Mouse (Mus musculus): ENCODE measurements at regions not wholly inside any gene's neighbourhood (a gene's known extent, or its start where the extent isn't known, plus 50 kb on each side); places are given as distances from the start of the nearest gene placed in this dataset.

DNA sequence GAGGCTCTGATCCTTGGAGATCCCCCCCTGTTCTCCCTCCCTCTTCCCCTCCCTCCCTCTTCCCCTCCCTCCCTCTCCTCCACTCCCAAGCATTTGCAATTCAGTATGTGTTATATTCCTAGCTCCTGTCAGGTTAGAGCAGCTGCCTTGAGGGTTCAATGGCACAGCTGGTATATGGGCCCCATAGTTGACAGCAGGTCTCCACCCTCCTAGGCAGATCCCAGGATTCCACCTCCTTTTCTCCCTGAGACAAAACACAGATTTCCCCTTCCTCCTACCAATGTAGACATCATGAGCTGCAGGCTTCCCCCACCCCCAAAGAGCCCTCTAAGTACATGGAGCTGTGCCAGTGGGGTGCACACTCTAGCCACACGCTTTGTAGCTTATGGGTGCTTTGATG, 137.8 kb downstream of the Unc5cl start:
- ATAC-seq, result no peak
- Histone ChIP-seq H3K9me3 (ENCODE audit: control insufficient read depth, low read length) (no peaks in the 10 kb centered on the region), H3K4me3 (ENCODE audit: low read length) (no peak overlapping the region), H3K4me2 (ENCODE audit: low read depth, low read length) (no peak overlapping the region), H3K27me3 (replicated peaks; ENCODE audit: control insufficient read depth, insufficient read depth, low read length) (no peaks in the 10 kb centered on the region), H3K27ac (ENCODE audit: low read length) (no peak overlapping the region), H3K9ac (ENCODE audit: low read depth, low read length) (no peak overlapping the region), H3K36me3 (ENCODE audit: control insufficient read depth, insufficient read depth, low read length) (no peaks in the 10 kb centered on the region), H3K4me1 (ENCODE audit: control insufficient read depth, insufficient read depth, low read length) (no peaks in the 10 kb centered on the region)
- 69% methylated on average over 1 of the region's 1 CpGs for WGBS

DNA sequence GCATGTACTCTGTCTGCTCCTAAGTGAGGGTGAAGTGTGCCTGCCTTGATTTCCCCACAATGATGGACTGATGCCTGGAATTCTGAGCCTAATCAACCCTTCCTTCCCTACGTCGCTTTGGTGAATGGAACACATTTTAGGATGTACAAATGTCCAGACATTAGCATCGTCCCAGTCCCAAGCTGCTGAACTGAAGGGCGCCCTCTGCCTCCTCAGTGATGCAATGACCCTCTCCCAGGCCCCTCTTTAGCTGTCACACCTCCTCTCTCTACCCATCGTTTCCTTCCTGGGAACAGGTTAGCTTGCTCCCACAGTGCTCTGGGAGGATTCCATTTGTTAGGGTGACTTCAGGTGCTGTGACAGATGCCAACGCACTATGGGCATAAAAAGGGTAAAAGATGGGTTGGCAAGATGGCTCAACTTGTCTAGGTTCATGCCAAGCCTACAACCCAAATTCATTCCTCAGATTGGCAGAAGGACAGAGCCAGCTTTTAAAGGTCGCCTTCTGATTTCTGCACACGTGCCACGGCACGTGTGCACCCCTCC, 140.8 kb downstream of the Unc5cl start:
- H3K27ac ChIP-seq (ENCODE audit: low read length), result no peak overlapping the region
- no peak overlapping the region for H3K4me3 ChIP-seq (ENCODE audit: low read length)
- WGBS, result 74% methylated on average over 10 of the region's 10 CpGs
- no peaks in the 10 kb centered on the region for H3K9me3 ChIP-seq (ENCODE audit: control insufficient read depth, low read length)
- no peak for ATAC-seq
- H3K9ac ChIP-seq (ENCODE audit: low read depth, low read length), result no peak overlapping the region
- no peak overlapping the region for H3K4me2 ChIP-seq (ENCODE audit: low read depth, low read length)
- no peaks in the 10 kb centered on the region for H3K27me3 ChIP-seq (replicated peaks; ENCODE audit: control insufficient read depth, insufficient read depth, low read length)
- no peaks in the 10 kb centered on the region for H3K36me3 ChIP-seq (ENCODE audit: control insufficient read depth, insufficient read depth, low read length)
- H3K4me1 ChIP-seq (ENCODE audit: control insufficient read depth, insufficient read depth, low read length), result peaks cover 3% of the 10 kb centered on the region; the same call in 1 of the 2 replicates

- no peaks in the 10 kb centered on the region for H3K36me3 ChIP-seq (ENCODE audit: control insufficient read depth, insufficient read depth, low read length)
- no peak overlapping the region for H3K4me2 ChIP-seq (ENCODE audit: low read depth, low read length)
- H3K27ac ChIP-seq (ENCODE audit: low read length), result no peak overlapping the region
- H3K4me1 ChIP-seq (ENCODE audit: control insufficient read depth, insufficient read depth, low read length), result peaks cover 3% of the 10 kb centered on the region; the same call in 1 of the 2 replicates
- 81% methylated on average over 3 of the region's 3 CpGs for WGBS
- no peak overlapping the region for H3K4me3 ChIP-seq (ENCODE audit: low read length)
- no peak overlapping the region for H3K9ac ChIP-seq (ENCODE audit: low read depth, low read length)
- no peak for ATAC-seq
- H3K9me3 ChIP-seq (ENCODE audit: control insufficient read depth, low read length), result no peaks in the 10 kb centered on the region
- no peaks in the 10 kb centered on the region for H3K27me3 ChIP-seq (replicated peaks; ENCODE audit: control insufficient read depth, insufficient read depth, low read length)
Measured at GRCm38 (mm10) chr17:48596406-48596805, 141.7 kb downstream of the Unc5cl start.

- no peaks in the 10 kb centered on the region for H3K36me3 ChIP-seq (ENCODE audit: control insufficient read depth, insufficient read depth, low read length)
- ATAC-seq, result no peak
Measured at GRCm38 (mm10) chr17:48597301-48597700, 142.6 kb downstream of the Unc5cl start.

GRCm38 (mm10) chr17:48598471-48599141, 143.9 kb downstream of the Unc5cl start:
- Histone ChIP-seq H3K4me1 (ENCODE audit: control insufficient read depth, insufficient read depth, low read length) (peaks cover 3% of the 10 kb centered on the region; the same call in 1 of the 2 replicates), H3K36me3 (ENCODE audit: control insufficient read depth, insufficient read depth, low read length) (no peaks in the 10 kb centered on the region), H3K4me2 (ENCODE audit: low read depth, low read length) (no peak overlapping the region), H3K27me3 (replicated peaks; ENCODE audit: control insufficient read depth, insufficient read depth, low read length) (no peaks in the 10 kb centered on the region), H3K9ac (ENCODE audit: low read depth, low read length) (no peak overlapping the region), H3K9me3 (ENCODE audit: control insufficient read depth, low read length) (no peaks in the 10 kb centered on the region), H3K27ac (ENCODE audit: low read length) (no peak overlapping the region), H3K4me3 (ENCODE audit: low read length) (no peak overlapping the region)
- 79% methylated on average over 16 of the region's 16 CpGs for WGBS
- ATAC-seq, result no peak

More at GRCm38 (mm10) chr17:48597301-48597700, 142.6 kb downstream of the Unc5cl start:
- Histone ChIP-seq H3K4me3 (ENCODE audit: low read length) (no peak overlapping the region), H3K9me3 (ENCODE audit: control insufficient read depth, low read length) (no peaks in the 10 kb centered on the region), H3K27me3 (replicated peaks; ENCODE audit: control insufficient read depth, insufficient read depth, low read length) (no peaks in the 10 kb centered on the region), H3K9ac (ENCODE audit: low read depth, low read length) (no peak overlapping the region), H3K27ac (ENCODE audit: low read length) (no peak overlapping the region), H3K4me2 (ENCODE audit: low read depth, low read length) (no peak overlapping the region), H3K4me1 (ENCODE audit: control insufficient read depth, insufficient read depth, low read length) (peaks cover 3% of the 10 kb centered on the region; the same call in 1 of the 2 replicates)
- WGBS, result 89% methylated on average over 1 of the region's 1 CpGs

- Histone ChIP-seq H3K36me3 (ENCODE audit: control insufficient read depth, insufficient read depth, low read length) (no peaks in the 10 kb centered on the region), H3K27me3 (replicated peaks; ENCODE audit: control insufficient read depth, insufficient read depth, low read length) (no peaks in the 10 kb centered on the region), H3K4me3 (ENCODE audit: low read length) (no peak overlapping the region), H3K4me1 (ENCODE audit: control insufficient read depth, insufficient read depth, low read length) (peaks cover 3% of the 10 kb centered on the region; the same call in 1 of the 2 replicates), H3K4me2 (ENCODE audit: low read depth, low read length) (no peak overlapping the region), H3K27ac (ENCODE audit: low read length) (no peak overlapping the region), H3K9me3 (ENCODE audit: control insufficient read depth, low read length) (no peaks in the 10 kb centered on the region), H3K9ac (ENCODE audit: low read depth, low read length) (no peak overlapping the region)
- ATAC-seq, result no peak
- WGBS, result 65% methylated on average over 6 of the region's 6 CpGs
Measured at GRCm38 (mm10) chr17:48600176-48600575, 145.5 kb downstream of the Unc5cl start.

DNA sequence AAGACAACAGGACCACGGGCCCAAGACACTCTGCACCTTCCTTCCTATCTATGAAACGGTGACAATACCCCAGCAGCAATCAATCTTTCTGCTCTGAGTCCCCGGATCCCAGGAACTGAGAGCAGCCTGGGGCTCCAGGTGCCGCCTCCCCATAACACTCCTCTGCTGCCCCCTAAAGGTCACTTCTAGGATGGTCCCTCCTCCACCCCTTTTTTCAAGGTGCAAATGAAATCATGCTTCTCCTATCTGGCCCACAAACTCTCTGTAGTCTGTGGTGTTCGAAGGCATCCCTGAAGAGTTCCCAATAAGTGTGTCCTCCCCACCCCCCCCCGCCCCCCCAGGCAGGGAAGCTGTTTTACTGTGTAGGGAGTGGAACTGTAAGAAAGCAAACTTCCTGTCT, 147.9 kb downstream of the Unc5cl start:
- Histone ChIP-seq H3K4me1 (ENCODE audit: control insufficient read depth, insufficient read depth, low read length) (peaks cover 3% of the 10 kb centered on the region; the same call in 1 of the 2 replicates), H3K4me2 (ENCODE audit: low read depth, low read length) (no peak overlapping the region), H3K4me3 (ENCODE audit: low read length) (no peak overlapping the region), H3K9me3 (ENCODE audit: control insufficient read depth, low read length) (no peaks in the 10 kb centered on the region), H3K27ac (ENCODE audit: low read length) (no peak overlapping the region), H3K27me3 (replicated peaks; ENCODE audit: control insufficient read depth, insufficient read depth, low read length) (no peaks in the 10 kb centered on the region), H3K36me3 (ENCODE audit: control insufficient read depth, insufficient read depth, low read length) (no peaks in the 10 kb centered on the region), H3K9ac (ENCODE audit: low read depth, low read length) (no peak overlapping the region)
- WGBS, result 5% methylated on average over 6 of the region's 6 CpGs
- peak; percentile 65 for ATAC-seq

GRCm38 (mm10) chr17:48606767-48607166, 152.1 kb downstream of the Unc5cl start:
- ATAC-seq, result no peak
- WGBS, result 81% methylated on average over 4 of the region's 4 CpGs
- Histone ChIP-seq H3K9ac (ENCODE audit: low read depth, low read length) (no peak overlapping the region), H3K36me3 (ENCODE audit: control insufficient read depth, insufficient read depth, low read length) (no peaks in the 10 kb centered on the region), H3K27ac (ENCODE audit: low read length) (no peak overlapping the region), H3K4me1 (ENCODE audit: control insufficient read depth, insufficient read depth, low read length) (no peaks in the 10 kb centered on the region), H3K4me2 (ENCODE audit: low read depth, low read length) (no peak overlapping the region), H3K27me3 (replicated peaks; ENCODE audit: control insufficient read depth, insufficient read depth, low read length) (no peaks in the 10 kb centered on the region), H3K9me3 (ENCODE audit: control insufficient read depth, low read length) (no peaks in the 10 kb centered on the region), H3K4me3 (ENCODE audit: low read length) (no peak overlapping the region)

DNA sequence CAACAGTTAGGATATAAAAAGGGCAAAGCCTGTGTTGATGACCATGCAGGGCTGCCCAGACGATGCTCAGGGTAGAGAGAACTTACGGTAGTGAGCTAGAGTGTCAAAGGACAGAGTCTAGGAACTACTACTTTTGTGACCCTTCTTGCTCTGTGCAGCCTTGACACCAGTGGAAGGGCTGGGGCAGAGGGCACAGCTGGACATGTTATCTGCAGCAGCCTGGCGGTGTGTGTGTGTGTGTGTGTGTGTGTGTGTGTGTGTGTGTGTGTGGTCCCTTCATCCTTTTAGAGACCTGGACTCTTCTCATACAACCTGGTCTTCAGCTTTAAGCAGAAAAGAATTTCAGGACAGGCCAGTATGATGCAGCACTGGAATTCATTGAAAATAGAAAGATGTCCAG, 153.6 kb downstream of the Unc5cl start:
- Histone ChIP-seq H3K4me2 (ENCODE audit: low read depth, low read length) (no peak overlapping the region), H3K4me3 (ENCODE audit: low read length) (no peak overlapping the region)
- 83% methylated on average over 3 of the region's 3 CpGs for WGBS

More for the DNA sequence above, 153.6 kb downstream of the Unc5cl start:
- Histone ChIP-seq H3K9ac (ENCODE audit: low read depth, low read length) (no peak overlapping the region), H3K4me1 (ENCODE audit: control insufficient read depth, insufficient read depth, low read length) (no peaks in the 10 kb centered on the region), H3K27me3 (replicated peaks; ENCODE audit: control insufficient read depth, insufficient read depth, low read length) (no peaks in the 10 kb centered on the region), H3K36me3 (ENCODE audit: control insufficient read depth, insufficient read depth, low read length) (no peaks in the 10 kb centered on the region), H3K27ac (ENCODE audit: low read length) (no peak overlapping the region), H3K9me3 (ENCODE audit: control insufficient read depth, low read length) (no peaks in the 10 kb centered on the region)
- ATAC-seq, result no peak
